Mouse (Mus musculus) lung, postnatal 0 days (tissue): ENCODE data around the gene Agpat3.

Experiments used
- CTCF ChIP-seq: IDR thresholded peaks from 2 replicates; pipeline ENCODE4 v1.5.1; 2016; ENCODE audit warnings: antibody characterized with exemption, mild to moderate bottlenecking
- EP300 ChIP-seq: IDR thresholded peaks from 2 replicates; pipeline ENCODE4 v1.6.1; 2016; ENCODE audit warnings: antibody characterized with exemption, mild to moderate bottlenecking, control low read depth

GRCm38 (mm10) chr10:78308617-78309016 lies 43.7 kb downstream of the Agpat3 start:
- no peak for TF ChIP-seq CTCF
- no peak for TF ChIP-seq EP300
